Mouse (Mus musculus): ENCODE data around the gene Cfap157. TPM values are rescaled to one million over a fixed set of nuclear protein-coding genes. Genes with fewer than 3 reads are reported as not detected.

Cfap157 gene
- total RNA-seq, 1 experiment from 2014 or later = not detected

DNA sequence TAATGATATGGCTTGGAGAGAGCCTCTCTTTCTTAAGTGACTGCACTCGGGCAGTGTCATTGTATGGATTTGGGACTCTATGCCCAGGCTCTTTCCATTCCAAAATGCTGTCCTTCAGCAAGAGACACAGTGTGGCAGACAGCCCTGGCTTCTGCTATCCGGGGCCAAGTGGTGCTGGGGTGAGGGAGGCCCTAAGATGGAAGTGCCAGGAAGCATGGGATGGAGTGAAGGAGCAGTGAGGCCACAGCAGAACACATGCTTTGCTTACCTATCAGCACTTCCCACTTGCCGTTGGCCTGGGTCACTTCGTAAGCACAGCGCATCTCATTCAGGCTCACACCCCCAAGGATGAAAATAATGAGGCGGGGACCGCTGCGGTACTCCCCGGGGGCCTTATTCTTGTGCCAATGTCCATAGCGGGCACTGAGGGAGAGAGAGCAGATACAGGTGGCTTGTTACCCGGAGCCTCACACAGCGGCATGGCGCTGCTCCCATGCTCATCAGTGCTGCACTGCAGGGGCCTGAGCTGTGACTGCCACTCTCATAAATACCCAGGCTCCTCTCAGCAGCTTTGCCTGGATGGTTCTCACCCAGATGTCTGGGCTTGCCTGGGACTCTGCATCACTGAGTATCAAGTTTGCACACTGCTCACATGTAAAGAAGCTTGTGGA is 11.7 kb upstream of the Cfap157 start:
- no peak for ATAC-seq (replicated peaks in 1 of 2; ENCODE audit: insufficient read depth in 1 of 2, low FRiP score in 2 of 2, low TSS enrichment in 1 of 2, low read depth in 1 of 2, poor library complexity in 2 of 2, severe bottlenecking in 2 of 2)

DNA sequence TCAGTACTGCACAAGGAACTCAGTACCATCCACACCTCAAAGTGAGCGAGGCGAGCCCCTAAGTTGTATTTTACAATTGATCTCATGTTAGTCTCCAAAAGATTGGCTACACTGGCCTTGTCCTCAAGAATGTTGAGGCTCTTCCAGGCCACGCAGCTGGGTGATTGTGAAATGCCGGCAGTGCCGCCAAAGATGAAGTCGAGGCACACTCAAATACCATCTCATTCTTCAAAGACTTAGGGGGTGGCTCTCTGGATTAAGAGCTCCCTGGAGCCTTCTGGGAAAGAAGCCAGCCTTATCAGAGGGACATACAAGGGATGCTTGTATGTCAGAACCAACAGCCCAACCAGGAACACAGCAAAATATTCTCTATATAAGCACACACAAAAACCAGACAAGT is 7.1 kb upstream of the Cfap157 start:
- no peak for ATAC-seq (replicated peaks in 1 of 2; ENCODE audit: insufficient read depth in 1 of 2, low FRiP score in 2 of 2, low TSS enrichment in 1 of 2, low read depth in 1 of 2, poor library complexity in 2 of 2, severe bottlenecking in 2 of 2)

DNA sequence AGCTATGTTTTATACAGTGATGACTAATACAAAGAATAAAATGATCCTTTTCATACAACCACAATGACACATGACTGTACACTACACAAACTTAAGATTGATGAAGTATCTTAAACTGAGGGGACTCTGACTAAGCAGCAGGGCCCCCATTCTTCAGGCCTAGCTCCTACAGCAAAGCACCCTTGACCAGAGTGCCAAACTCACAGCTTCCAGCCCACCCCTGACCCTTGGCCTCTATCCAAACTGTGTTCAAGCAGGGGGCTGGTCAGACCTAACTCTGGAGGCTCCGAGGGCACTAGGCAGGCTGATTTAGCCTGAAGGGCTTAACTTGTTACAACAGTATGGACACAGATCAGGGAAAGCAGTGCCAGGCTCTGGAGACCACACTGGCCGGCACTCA is 4.4 kb upstream of the Cfap157 start:
- ATAC-seq (replicated peaks in 1 of 2; ENCODE audit: insufficient read depth in 1 of 2, low FRiP score in 2 of 2, low TSS enrichment in 1 of 2, low read depth in 1 of 2, poor library complexity in 2 of 2, severe bottlenecking in 2 of 2) = no peak

GRCm38 (mm10) chr2:32787176-32787575 is 2.9 kb upstream of the Cfap157 start:
- ATAC-seq (replicated peaks in 1 of 2; ENCODE audit: insufficient read depth in 1 of 2, low FRiP score in 2 of 2, low TSS enrichment in 1 of 2, low read depth in 1 of 2, poor library complexity in 2 of 2, severe bottlenecking in 2 of 2) = no peak

- ATAC-seq (replicated peaks in 1 of 2; ENCODE audit: insufficient read depth in 1 of 2, low FRiP score in 2 of 2, low TSS enrichment in 1 of 2, low read depth in 1 of 2, poor library complexity in 2 of 2, severe bottlenecking in 2 of 2) = no peak
Observed at GRCm38 (mm10) chr2:32781710-32782109, 2.5 kb downstream of the Cfap157 start.

DNA sequence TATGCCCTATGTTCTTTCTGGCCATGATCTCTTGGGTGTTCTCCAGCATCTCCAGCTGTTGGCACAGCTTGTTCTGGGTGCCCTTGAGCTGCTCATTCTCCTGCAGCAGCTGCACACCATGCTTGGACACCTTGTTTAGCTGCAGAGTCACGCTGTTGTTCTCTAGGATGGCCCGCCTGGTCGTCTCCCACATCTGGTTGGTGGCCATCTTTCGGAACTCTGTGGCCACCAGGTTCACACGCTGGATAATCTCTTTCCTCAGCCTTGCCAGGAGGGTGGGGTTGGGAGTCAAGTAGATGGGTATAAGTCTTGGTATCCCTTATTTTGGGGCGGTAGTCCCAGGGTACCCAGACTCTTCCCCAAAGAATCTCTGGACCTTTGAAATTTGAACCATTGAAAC is 4.5 kb downstream of the Cfap157 start:
- no peak for ATAC-seq (replicated peaks in 1 of 2; ENCODE audit: insufficient read depth in 1 of 2, low FRiP score in 2 of 2, low TSS enrichment in 1 of 2, low read depth in 1 of 2, poor library complexity in 2 of 2, severe bottlenecking in 2 of 2)

DNA sequence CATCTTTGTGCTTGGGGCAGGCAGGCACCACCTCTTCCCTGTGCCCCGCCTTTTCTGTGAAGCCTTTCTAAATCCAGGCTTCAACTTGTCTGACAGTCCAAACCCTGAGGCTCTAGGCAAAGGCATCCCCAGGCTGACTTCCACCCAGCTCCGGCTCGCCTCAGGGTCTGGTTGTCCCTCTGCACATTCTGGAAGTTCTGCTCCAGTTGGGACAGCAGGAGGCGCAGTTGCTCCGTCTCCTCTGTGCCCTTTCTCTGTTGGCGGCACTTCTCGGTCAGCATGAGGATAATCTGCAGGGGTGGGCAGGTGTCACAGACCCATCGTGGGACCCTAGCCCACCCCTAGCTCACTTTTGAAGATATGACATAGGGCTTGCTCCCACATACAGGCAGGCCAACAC is 5.1 kb downstream of the Cfap157 start:
- ATAC-seq (replicated peaks in 1 of 2; ENCODE audit: insufficient read depth in 1 of 2, low FRiP score in 2 of 2, low TSS enrichment in 1 of 2, low read depth in 1 of 2, poor library complexity in 2 of 2, severe bottlenecking in 2 of 2) = 0 out of 4 replicates have a peak, but pooled peaks of 1 of the 2 experiments have one; percentile 14

GRCm38 (mm10) chr2:32778081-32778480 is 6.1 kb downstream of the Cfap157 start:
- ATAC-seq (replicated peaks in 1 of 2; ENCODE audit: insufficient read depth in 1 of 2, low FRiP score in 2 of 2, low TSS enrichment in 1 of 2, low read depth in 1 of 2, poor library complexity in 2 of 2, severe bottlenecking in 2 of 2) = no peak

- ATAC-seq (replicated peaks in 1 of 2; ENCODE audit: insufficient read depth in 1 of 2, low FRiP score in 2 of 2, low TSS enrichment in 1 of 2, low read depth in 1 of 2, poor library complexity in 2 of 2, severe bottlenecking in 2 of 2) = no peak
Observed at GRCm38 (mm10) chr2:32776192-32776591, 8.0 kb downstream of the Cfap157 start.

GRCm38 (mm10) chr2:32775359-32776074 is 8.7 kb downstream of the Cfap157 start, which contains the start of the genes Ttc16 and Ptrh1:
Gene Ttc16, minus strand, starts transcription at chr2:32775633.
Gene Ptrh1, plus strand, starts transcription at chr2:32775786.
- ATAC-seq (replicated peaks in 1 of 2; ENCODE audit: insufficient read depth in 1 of 2, low FRiP score in 2 of 2, low TSS enrichment in 1 of 2, low read depth in 1 of 2, poor library complexity in 2 of 2, severe bottlenecking in 2 of 2) = peak; percentile 94 to 96

DNA sequence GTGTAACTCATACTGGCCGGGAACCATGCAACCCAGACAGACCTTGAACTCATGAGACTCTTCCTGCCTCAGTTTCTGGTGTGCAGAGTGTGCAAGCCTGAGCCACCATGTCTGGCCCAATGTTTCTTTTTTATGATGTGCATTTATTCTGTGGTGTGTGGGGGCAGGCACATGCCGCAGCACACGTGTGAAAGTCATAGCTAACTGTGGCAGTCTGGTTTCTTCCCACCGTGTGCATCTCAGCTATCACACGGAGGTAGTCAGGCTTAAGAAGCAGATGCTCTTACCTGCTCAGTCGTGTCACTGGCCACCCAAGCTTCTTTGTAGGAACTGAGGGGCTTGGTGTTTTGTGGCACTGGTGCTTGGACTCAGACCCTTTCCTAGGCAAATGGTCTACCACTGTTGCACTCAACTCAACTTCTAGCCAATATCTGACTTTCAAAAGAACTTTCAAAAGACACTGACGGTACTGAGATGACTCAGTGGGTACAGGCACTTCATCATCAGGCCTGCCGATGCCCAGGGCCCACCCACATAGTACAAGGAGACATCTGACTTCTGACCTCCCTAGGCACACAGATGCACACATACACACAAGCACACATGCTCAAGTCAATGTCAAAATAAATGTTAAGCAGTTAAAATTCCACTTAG is 11.5 kb downstream of the Cfap157 start:
- no peak for ATAC-seq (replicated peaks in 1 of 2; ENCODE audit: insufficient read depth in 1 of 2, low FRiP score in 2 of 2, low TSS enrichment in 1 of 2, low read depth in 1 of 2, poor library complexity in 2 of 2, severe bottlenecking in 2 of 2)

GRCm38 (mm10) chr2:32771886-32772285 is 12.3 kb downstream of the Cfap157 start:
- no peak for ATAC-seq (replicated peaks in 1 of 2; ENCODE audit: insufficient read depth in 1 of 2, low FRiP score in 2 of 2, low TSS enrichment in 1 of 2, low read depth in 1 of 2, poor library complexity in 2 of 2, severe bottlenecking in 2 of 2)

DNA sequence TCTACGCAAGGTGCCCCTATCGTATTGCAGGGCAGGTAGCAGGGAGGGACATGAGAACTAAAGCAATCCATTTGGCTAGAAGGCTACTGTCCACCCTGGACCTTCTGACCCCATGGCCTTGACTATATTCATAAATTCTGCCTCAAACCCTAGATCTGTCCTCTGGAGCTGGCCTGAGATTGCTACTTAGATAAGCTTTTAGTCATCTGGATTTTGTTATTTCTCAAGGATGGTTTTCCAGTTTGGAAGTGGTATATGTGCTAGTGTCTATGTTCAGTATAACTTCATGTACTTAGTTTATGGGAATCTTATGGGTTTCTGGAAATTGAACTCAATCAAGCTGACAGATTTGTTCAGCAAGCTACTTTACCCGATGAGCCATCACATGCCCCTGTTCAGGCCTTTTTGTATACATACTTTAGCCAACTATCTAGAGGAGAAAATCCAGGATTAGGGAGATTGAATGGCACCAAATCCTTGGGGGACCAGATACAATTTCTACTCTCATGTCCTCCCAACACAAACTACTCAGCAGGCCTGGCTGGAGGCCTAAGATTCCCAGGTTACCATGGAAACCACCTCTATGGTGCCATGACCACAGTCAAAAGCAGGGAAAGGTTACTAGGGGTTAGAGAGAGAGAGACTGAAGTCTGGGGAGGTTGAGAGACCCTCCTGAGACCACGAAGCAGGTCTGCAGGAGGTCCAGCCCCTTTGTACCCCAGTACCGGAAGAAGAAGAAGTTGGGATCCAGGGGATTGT is 14.7 kb downstream of the Cfap157 start:
- ATAC-seq (replicated peaks in 1 of 2; ENCODE audit: insufficient read depth in 1 of 2, low FRiP score in 2 of 2, low TSS enrichment in 1 of 2, low read depth in 1 of 2, poor library complexity in 2 of 2, severe bottlenecking in 2 of 2) = no peak

DNA sequence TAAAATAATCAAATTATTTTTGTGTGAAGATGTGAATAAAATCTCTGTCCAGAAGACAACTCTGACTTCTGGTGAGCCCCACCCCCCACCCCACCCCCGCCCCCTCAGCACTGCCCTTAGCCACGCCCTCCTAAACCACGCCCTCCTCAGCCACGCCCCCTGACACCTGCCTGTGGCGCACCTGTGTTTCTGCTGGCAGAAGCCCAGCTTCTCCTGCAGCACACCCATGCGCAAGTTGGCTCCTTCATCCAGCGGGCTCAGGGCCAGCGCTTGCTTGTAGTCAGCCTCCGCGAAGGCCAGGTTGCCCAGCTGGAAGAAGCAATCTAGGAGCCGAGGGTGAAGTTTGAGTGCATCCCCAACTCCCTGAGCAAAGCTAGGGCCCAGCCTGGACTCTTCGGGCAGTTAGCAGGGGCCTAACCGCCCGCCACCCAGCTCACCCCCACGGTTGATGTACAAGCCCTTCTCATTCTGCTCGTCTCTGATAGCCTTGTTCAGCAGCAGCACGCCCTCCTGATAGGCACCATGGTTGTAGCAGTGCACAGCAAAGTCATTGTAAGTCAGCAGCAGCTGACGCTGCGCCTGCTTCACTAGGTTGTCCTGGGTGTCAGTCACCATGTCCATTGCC is 15.5 kb downstream of the Cfap157 start:
- ATAC-seq (replicated peaks in 1 of 2; ENCODE audit: insufficient read depth in 1 of 2, low FRiP score in 2 of 2, low TSS enrichment in 1 of 2, low read depth in 1 of 2, poor library complexity in 2 of 2, severe bottlenecking in 2 of 2) = 0 out of 4 replicates have a peak, but pooled peaks of 1 of the 2 experiments have one; percentile 12

DNA sequence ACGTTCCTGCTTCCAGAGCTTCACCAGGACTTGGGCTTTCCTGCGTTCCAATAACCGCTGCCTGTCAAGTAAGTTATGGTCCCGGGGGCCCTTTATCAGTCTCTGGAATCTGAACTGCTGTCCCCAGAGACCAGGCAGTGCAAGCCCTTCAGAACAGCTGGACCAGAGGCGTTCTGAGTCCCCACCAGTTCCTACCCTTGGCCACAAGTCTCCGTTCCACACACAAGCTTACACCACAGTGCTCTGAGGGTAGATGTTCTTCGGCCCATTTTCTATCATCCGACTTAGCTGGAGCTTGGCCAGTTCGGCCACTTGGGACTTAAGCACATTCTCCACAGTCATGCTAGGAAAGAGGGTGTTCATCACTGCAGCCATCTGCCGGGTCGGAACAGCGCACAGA is 17.0 kb downstream of the Cfap157 start:
- no peak for ATAC-seq (replicated peaks in 1 of 2; ENCODE audit: insufficient read depth in 1 of 2, low FRiP score in 2 of 2, low TSS enrichment in 1 of 2, low read depth in 1 of 2, poor library complexity in 2 of 2, severe bottlenecking in 2 of 2)

DNA sequence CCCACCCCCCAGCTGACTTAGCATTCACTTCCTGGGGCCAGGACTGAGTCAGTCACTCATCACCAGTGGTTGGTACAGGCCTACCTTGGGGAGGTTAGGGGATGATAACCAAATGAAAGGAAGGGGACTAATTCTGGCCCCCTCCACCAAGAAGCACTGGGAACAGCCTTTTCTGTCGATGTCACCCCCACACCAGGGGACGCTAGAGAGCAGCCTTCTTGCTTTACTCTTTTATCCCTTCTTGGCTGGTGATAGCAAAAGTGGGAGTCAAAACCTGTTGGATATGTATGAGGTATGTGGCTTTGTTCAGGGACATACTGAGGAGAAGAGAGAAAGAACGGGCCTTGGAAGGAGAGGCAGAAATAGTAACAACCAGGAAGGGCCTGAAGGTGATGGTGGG is 20.9 kb downstream of the Cfap157 start:
- ATAC-seq (replicated peaks in 1 of 2; ENCODE audit: insufficient read depth in 1 of 2, low FRiP score in 2 of 2, low TSS enrichment in 1 of 2, low read depth in 1 of 2, poor library complexity in 2 of 2, severe bottlenecking in 2 of 2) = no peak

- no peak for ATAC-seq (replicated peaks in 1 of 2; ENCODE audit: insufficient read depth in 1 of 2, low FRiP score in 2 of 2, low TSS enrichment in 1 of 2, low read depth in 1 of 2, poor library complexity in 2 of 2, severe bottlenecking in 2 of 2)
Observed at GRCm38 (mm10) chr2:32761859-32762258, 22.4 kb downstream of the Cfap157 start.
